Comparison of ENCODE assay signal across 8 mouse cellular contexts in genomic region chr15:97824042-97824441, GRCm38 (mm10). TPM values are rescaled to one million over a fixed set of nuclear protein-coding genes. Genes with fewer than 3 reads are reported as not detected.
DNase-seq lines count a peak whose midpoint lies in the region; ATAC-seq and TF ChIP-seq lines count a peak whose summit lies in the region.

No protein-coding gene starts in this region.

- H3K27ac ChIP-seq in hindbrain, embryonic 13.5 days = no peak overlapping the region
- no peak overlapping the region for H3K27ac ChIP-seq in hindbrain, embryonic 16.5 days (ENCODE audit: low read depth, low read length)
- H3K27ac ChIP-seq in testis, adult 2 months (ENCODE audit: control insufficient read depth, insufficient read depth, low read depth, low read length) = peak overlapping the region; percentile 61
- peak overlapping the region; percentile 80 for H3K27ac ChIP-seq in heart, embryonic 13.5 days (replicated peaks)
- H3K27ac ChIP-seq in stomach, postnatal 0 days (replicated peaks) = peak overlapping the region; percentile 69
- no peak overlapping the region for H3K27ac ChIP-seq in midbrain, embryonic 16.5 days (ENCODE audit: low read length)

- 0 out of 2 replicates have a peak overlapping the region, but pooled peaks have one; percentile 49 for H3K9ac ChIP-seq in hindbrain, embryonic 13.5 days
- no peak overlapping the region for H3K9ac ChIP-seq in hindbrain, embryonic 16.5 days (ENCODE audit: low read depth, low read length)
- H3K9ac ChIP-seq in heart, embryonic 13.5 days = peak overlapping the region; percentile 77
- H3K9ac ChIP-seq in stomach, postnatal 0 days (ENCODE audit: low read length) = peak overlapping the region; percentile 18
- H3K9ac ChIP-seq in midbrain, embryonic 16.5 days (ENCODE audit: low read depth, low read length) = no peak overlapping the region

- 78% methylated on average over 6 of the region's 6 CpGs for WGBS in hindbrain, embryonic 13.5 days
- 77% methylated on average over 6 of the region's 6 CpGs for WGBS in hindbrain, embryonic 16.5 days
- WGBS in heart, embryonic 13.5 days = 74% methylated on average over 6 of the region's 6 CpGs
- 66% methylated on average over 6 of the region's 6 CpGs for WGBS in stomach, postnatal 0 days
- 86% methylated on average over 6 of the region's 6 CpGs for WGBS in midbrain, embryonic 16.5 days

- no peak for TF ChIP-seq EP300 in stomach, postnatal 0 days (optimal IDR thresholded peaks at IDR 0.05)

- no peak overlapping the region for H3K4me2 ChIP-seq in hindbrain, embryonic 13.5 days
- no peak overlapping the region for H3K4me2 ChIP-seq in hindbrain, embryonic 16.5 days (ENCODE audit: low read length)
- H3K4me2 ChIP-seq in heart, embryonic 13.5 days = no peak overlapping the region; the same call in 1 of the 2 replicates
- H3K4me2 ChIP-seq in stomach, postnatal 0 days (replicated peaks; ENCODE audit: low read depth) = no peak overlapping the region
- no peak overlapping the region for H3K4me2 ChIP-seq in midbrain, embryonic 16.5 days (ENCODE audit: low read length)

- no peak for TF ChIP-seq POLR2A in testis, adult 2 months (IDR thresholded peaks at IDR 0.05; ENCODE audit: control insufficient read depth, low read depth, low read length)

- H3K4me1 ChIP-seq in hindbrain, embryonic 13.5 days (replicated peaks) = peaks cover 83% of the 10 kb centered on the region
- H3K4me1 ChIP-seq in hindbrain, embryonic 16.5 days (ENCODE audit: control insufficient read depth, insufficient read depth, low read depth, low read length) = peaks cover 54% of the 10 kb centered on the region
- H3K4me1 ChIP-seq in testis, adult 2 months (ENCODE audit: control insufficient read depth, insufficient read depth, low read length) = peaks cover 5% of the 10 kb centered on the region; the same call in 1 of the 2 replicates
- H3K4me1 ChIP-seq in heart, embryonic 13.5 days = peaks cover 85% of the 10 kb centered on the region
- H3K4me1 ChIP-seq in stomach, postnatal 0 days (replicated peaks; ENCODE audit: control insufficient read depth, insufficient read depth) = peaks cover 27% of the 10 kb centered on the region
- H3K4me1 ChIP-seq in midbrain, embryonic 16.5 days (ENCODE audit: control insufficient read depth, insufficient read depth, low read length) = peaks cover 58% of the 10 kb centered on the region

- no peaks in the 10 kb centered on the region for H3K9me3 ChIP-seq in hindbrain, embryonic 13.5 days
- no peaks in the 10 kb centered on the region for H3K9me3 ChIP-seq in hindbrain, embryonic 16.5 days (ENCODE audit: control insufficient read depth, low read length)
- no peaks in the 10 kb centered on the region for H3K9me3 ChIP-seq in heart, embryonic 13.5 days
- H3K9me3 ChIP-seq in stomach, postnatal 0 days (ENCODE audit: control insufficient read depth, low read length) = no peaks in the 10 kb centered on the region
- H3K9me3 ChIP-seq in midbrain, embryonic 16.5 days (replicated peaks; ENCODE audit: control insufficient read depth, low read length, poor library complexity, severe bottlenecking) = no peaks in the 10 kb centered on the region

- no peak for TF ChIP-seq CTCF in testis, adult 2 months (IDR thresholded peaks at IDR 0.05; ENCODE audit: control insufficient read depth, insufficient read depth, insufficient replicate concordance, low read depth, low read length)
- no peak for TF ChIP-seq CTCF in stomach, postnatal 0 days (IDR thresholded peaks at IDR 0.05; ENCODE audit: low read depth)

- no peak for ATAC-seq in hindbrain, embryonic 13.5 days (ENCODE audit: low FRiP score)
- ATAC-seq in hindbrain, embryonic 16.5 days = no peak
- no peak for ATAC-seq in heart, embryonic 13.5 days (ENCODE audit: extremely low read depth, insufficient number of reproducible peaks, low FRiP score, low TSS enrichment)
- ATAC-seq in stomach, postnatal 0 days (ENCODE audit: low FRiP score, low TSS enrichment) = no peak
- no peak for ATAC-seq in megakaryocyte progenitor cell, adult 5-6 weeks (replicated peaks; ENCODE audit: poor library complexity)
- no peak for ATAC-seq in midbrain, embryonic 16.5 days

- DNase-seq in testis, postnatal 10 days (ENCODE audit: low spot score) = no peak
- DNase-seq in stomach, postnatal 0 days (ENCODE audit: low spot score) = no peak

- peaks cover 5% of the 10 kb centered on the region for H3K36me3 ChIP-seq in hindbrain, embryonic 13.5 days
- no peaks in the 10 kb centered on the region for H3K36me3 ChIP-seq in hindbrain, embryonic 16.5 days (ENCODE audit: control insufficient read depth, insufficient read depth, low read length)
- no peaks in the 10 kb centered on the region for H3K36me3 ChIP-seq in testis, adult 2 months (ENCODE audit: control insufficient read depth, insufficient read depth, low read length)
- peaks cover 24% of the 10 kb centered on the region; the same call in 1 of the 2 replicates for H3K36me3 ChIP-seq in heart, embryonic 13.5 days
- no peaks in the 10 kb centered on the region for H3K36me3 ChIP-seq in stomach, postnatal 0 days (ENCODE audit: control insufficient read depth, insufficient read depth, low read length)
- H3K36me3 ChIP-seq in midbrain, embryonic 16.5 days (ENCODE audit: control insufficient read depth, insufficient read depth, low read length) = no peaks in the 10 kb centered on the region

- H3K27me3 ChIP-seq in hindbrain, embryonic 13.5 days = 0 out of 2 replicates have a peak, but pooled peaks cover 4% of the 10 kb centered on the region
- no peaks in the 10 kb centered on the region for H3K27me3 ChIP-seq in hindbrain, embryonic 16.5 days (replicated peaks; ENCODE audit: control insufficient read depth, insufficient read depth, low read length)
- no peaks in the 10 kb centered on the region for H3K27me3 ChIP-seq in testis, adult 2 months (ENCODE audit: control insufficient read depth, insufficient read depth, low read length)
- H3K27me3 ChIP-seq in heart, embryonic 13.5 days (replicated peaks) = no peaks in the 10 kb centered on the region
- H3K27me3 ChIP-seq in stomach, postnatal 0 days (ENCODE audit: control insufficient read depth, insufficient read depth, low read length) = no peaks in the 10 kb centered on the region
- H3K27me3 ChIP-seq in midbrain, embryonic 16.5 days (ENCODE audit: control insufficient read depth, insufficient read depth, low read depth, low read length) = no peaks in the 10 kb centered on the region

- H3K4me3 ChIP-seq in hindbrain, embryonic 13.5 days = no peak overlapping the region
- H3K4me3 ChIP-seq in hindbrain, embryonic 16.5 days (ENCODE audit: low read length) = no peak overlapping the region
- H3K4me3 ChIP-seq in testis, adult 2 months (ENCODE audit: control insufficient read depth, low read depth, low read length) = no peak overlapping the region
- no peak overlapping the region for H3K4me3 ChIP-seq in heart, embryonic 13.5 days
- H3K4me3 ChIP-seq in stomach, postnatal 0 days (ENCODE audit: low read depth, low read length) = no peak overlapping the region
- no peak overlapping the region for H3K4me3 ChIP-seq in midbrain, embryonic 16.5 days (ENCODE audit: low read depth, low read length)

RNA-seq across cellular contexts. Expression of gene Hdac7, which starts 20.3 kb away (rescaled TPM):
- 27.9 and 28.1 TPM in 2 replicates for polyA plus RNA-seq in hindbrain, embryonic 13.5 days (2015; fragmentation: Nextera tagmentation; extraction: Ambion mirVana)
- 25.2 and 27.4 TPM in 2 replicates for polyA plus RNA-seq in hindbrain, embryonic 16.5 days (2015; fragmentation: Nextera tagmentation; extraction: Ambion mirVana)
- 6.1 and 6.5 TPM in 2 replicates for polyA plus RNA-seq in testis, adult 2 months (2012; rRNA removed)
- polyA plus RNA-seq in heart, embryonic 13.5 days (2015; fragmentation: Nextera tagmentation; extraction: Ambion mirVana) = 23.4 and 23.7 TPM in 2 replicates
- polyA plus RNA-seq in stomach, postnatal 0 days (2015; fragmentation: Nextera tagmentation; extraction: Ambion mirVana) = 8.0 and 9.4 TPM in 2 replicates
- total RNA-seq in megakaryocyte progenitor cell, adult 5-6 weeks (2015) = 22.1 and 29.2 TPM in 2 replicates
- total RNA-seq in megakaryocyte progenitor cell, adult 5-6 weeks (2017) = 12.6 and 14.0 TPM in 2 replicates
- polyA plus RNA-seq in midbrain, embryonic 16.5 days (2015; fragmentation: Nextera tagmentation; extraction: Ambion mirVana) = 28.6 and 31.5 TPM in 2 replicates

RNA-seq across cellular contexts. Expression of gene Slc48a1, which starts 45.7 kb away (rescaled TPM):
- 59.8 and 62.9 TPM in 2 replicates for polyA plus RNA-seq in hindbrain, embryonic 13.5 days (2015; fragmentation: Nextera tagmentation; extraction: Ambion mirVana)
- polyA plus RNA-seq in hindbrain, embryonic 16.5 days (2015; fragmentation: Nextera tagmentation; extraction: Ambion mirVana) = 118 and 122 TPM in 2 replicates
- polyA plus RNA-seq in testis, adult 2 months (2012; rRNA removed) = 16.3 and 17.0 TPM in 2 replicates
- 70.2 and 70.8 TPM in 2 replicates for polyA plus RNA-seq in heart, embryonic 13.5 days (2015; fragmentation: Nextera tagmentation; extraction: Ambion mirVana)
- 36.7 and 40.7 TPM in 2 replicates for polyA plus RNA-seq in stomach, postnatal 0 days (2015; fragmentation: Nextera tagmentation; extraction: Ambion mirVana)
- 83.0 and 94.4 TPM in 2 replicates for total RNA-seq in megakaryocyte progenitor cell, adult 5-6 weeks (2015)
- 62.7 and 70.0 TPM in 2 replicates for total RNA-seq in megakaryocyte progenitor cell, adult 5-6 weeks (2017)
- 92.1 and 100 TPM in 2 replicates for polyA plus RNA-seq in midbrain, embryonic 16.5 days (2015; fragmentation: Nextera tagmentation; extraction: Ambion mirVana)

RNA-seq across cellular contexts. Expression of gene Rapgef3, which starts 56.3 kb away (rescaled TPM):
- 10.4 and 10.8 TPM in 2 replicates for polyA plus RNA-seq in hindbrain, embryonic 13.5 days (2015; fragmentation: Nextera tagmentation; extraction: Ambion mirVana)
- 17.8 and 18.4 TPM in 2 replicates for polyA plus RNA-seq in hindbrain, embryonic 16.5 days (2015; fragmentation: Nextera tagmentation; extraction: Ambion mirVana)
- polyA plus RNA-seq in testis, adult 2 months (2012; rRNA removed) = 16.1 and 16.3 TPM in 2 replicates
- polyA plus RNA-seq in heart, embryonic 13.5 days (2015; fragmentation: Nextera tagmentation; extraction: Ambion mirVana) = 22.1 and 25.4 TPM in 2 replicates
- 3.2 and 4.2 TPM in 2 replicates for polyA plus RNA-seq in stomach, postnatal 0 days (2015; fragmentation: Nextera tagmentation; extraction: Ambion mirVana)
- 4.0 and 4.5 TPM in 2 replicates for total RNA-seq in megakaryocyte progenitor cell, adult 5-6 weeks (2015)
- 11.7 and 12.0 TPM in 2 replicates for total RNA-seq in megakaryocyte progenitor cell, adult 5-6 weeks (2017)
- polyA plus RNA-seq in midbrain, embryonic 16.5 days (2015; fragmentation: Nextera tagmentation; extraction: Ambion mirVana) = 19.7 and 21.3 TPM in 2 replicates

Comparison
In these comparisons a context has a peak if more than half of its experiments do, and no peak if none do; other contexts are left out.
1. H3K9ac ChIP-seq: peak in hindbrain, embryonic 13.5 days (single experiment), heart, embryonic 13.5 days (single experiment) and stomach, postnatal 0 days (single experiment); none in hindbrain, embryonic 16.5 days (single experiment) and midbrain, embryonic 16.5 days (single experiment).
2. H3K27ac ChIP-seq: peak in testis, adult 2 months (single experiment), heart, embryonic 13.5 days (single experiment) and stomach, postnatal 0 days (single experiment); none in hindbrain, embryonic 13.5 days (single experiment), hindbrain, embryonic 16.5 days (single experiment) and midbrain, embryonic 16.5 days (single experiment).